Mouse (Mus musculus) stomach, embryonic 14.5 days (tissue): Measurements from ENCODE around the gene Negr1. TPM values are rescaled to one million over a fixed set of nuclear protein-coding genes. Genes with fewer than 3 reads are reported as not detected.

ENCODE experiments used
- ATAC-seq: fragments of 200-750 bp; cut with Nextera tagmentation; 2 replicates; pipeline ENCODE4 v1.8.0; 2017; ENCODE audit warnings: low read depth, moderate TSS enrichment; ENCODE audit not compliant: insufficient number of reproducible peaks, insufficient read depth, low FRiP score
- H3K27ac ChIP-seq: fragments of 300-500 bp; sonication (generic); 2 replicates; pipeline ENCODE4 v1.5.1; 2014; ENCODE audit warnings: mild to moderate bottlenecking, low read length, moderate library complexity, mixed read lengths
- H3K27me3 ChIP-seq: fragments of 300-500 bp; sonication (generic); 2 replicates; pipeline ENCODE4 v1.6.1; 2014; ENCODE audit warnings: low read length, control low read depth, mixed read lengths; ENCODE audit not compliant: control insufficient read depth, insufficient read depth
- H3K36me3 ChIP-seq: fragments of 300-500 bp; sonication (generic); 2 replicates; pipeline ENCODE4 v1.6.1; 2014; ENCODE audit warnings: mild to moderate bottlenecking, control low read depth, low read length, moderate library complexity, mixed read lengths; ENCODE audit not compliant: control insufficient read depth, insufficient read depth
- H3K4me1 ChIP-seq: fragments of 300-500 bp; sonication (generic); 2 replicates; pipeline ENCODE4 v1.6.1; 2014; ENCODE audit warnings: low read length, control low read depth, mixed read lengths; ENCODE audit not compliant: control insufficient read depth, insufficient read depth
- H3K4me2 ChIP-seq: fragments of 300-500 bp; sonication (generic); replicated peaks from 2 replicates; pipeline ENCODE4 v1.6.1; 2014; ENCODE audit warnings: low read depth, low read length, control low read depth
- H3K4me3 ChIP-seq: fragments of 300-500 bp; sonication (generic); 2 replicates; pipeline ENCODE4 v1.5.1; 2014; ENCODE audit warnings: low read depth, low read length, control low read depth
- H3K9ac ChIP-seq: fragments of 300-500 bp; sonication (generic); replicated peaks from 2 replicates; pipeline ENCODE4 v1.6.1; 2014; ENCODE audit warnings: low read depth, mild to moderate bottlenecking, control low read depth, low read length, moderate library complexity, mixed read lengths
- H3K9me3 ChIP-seq: fragments of 300-500 bp; sonication (generic); 2 replicates; pipeline ENCODE4 v1.6.1; 2016; ENCODE audit warnings: low read depth, low read length, control low read depth; ENCODE audit not compliant: control insufficient read depth
- WGBS: fragments of 180-500 bp; shearing (Covaris S2); extraction: QIAGEN DNeasy Blood & Tissue Kit; methylation state at CpG from one replicate; pipeline ENCODE4 v1.1.7; 2014; 5-methylcytosine and 5-hydroxymethylcytosine counted together
- polyA plus RNA-seq: library from polyadenylated mRNA; unstranded; fragments of >200 nt; fragmentation: Nextera tagmentation; extraction: Ambion mirVana; gene quantifications from 2 replicates; pipeline ENCODE4 v1.2.1, GENCODE M21; 2014

Negr1 gene
- polyA plus RNA-seq, 1 experiment from 2014 or later: 9.8 TPM

DNA sequence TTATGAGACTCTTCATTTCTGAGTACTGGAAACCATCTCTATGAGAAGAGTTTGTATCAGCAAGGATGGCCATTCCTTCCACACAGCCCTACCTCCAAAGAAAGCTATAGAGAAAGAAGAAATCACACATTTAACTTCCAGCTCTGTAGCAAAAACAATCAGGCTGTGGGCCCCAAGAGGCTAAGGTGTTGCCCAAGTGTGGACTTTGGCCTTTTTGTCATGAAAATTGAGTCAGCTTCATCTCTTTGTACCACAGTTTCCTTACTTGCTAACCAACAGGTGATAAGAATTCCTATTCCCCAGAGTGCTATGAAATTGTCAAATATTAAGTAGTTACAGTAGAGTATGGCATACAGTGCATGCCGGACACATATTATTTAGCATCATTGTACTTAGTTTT lies 369.9 kb downstream of the Negr1 start:
- H3K4me2 ChIP-seq: no peak overlapping the region
- H3K36me3 ChIP-seq: no peaks in the 10 kb centered on the region
- WGBS: 89% methylated on average over 1 of the region's 1 CpGs
- no peaks in the 10 kb centered on the region for H3K27me3 ChIP-seq
- ATAC-seq: no peak
- no peak overlapping the region for H3K4me3 ChIP-seq
- H3K9ac ChIP-seq: no peak overlapping the region
- H3K4me1 ChIP-seq: no peaks in the 10 kb centered on the region
- no peak overlapping the region for H3K27ac ChIP-seq
- H3K9me3 ChIP-seq: no peaks in the 10 kb centered on the region

DNA sequence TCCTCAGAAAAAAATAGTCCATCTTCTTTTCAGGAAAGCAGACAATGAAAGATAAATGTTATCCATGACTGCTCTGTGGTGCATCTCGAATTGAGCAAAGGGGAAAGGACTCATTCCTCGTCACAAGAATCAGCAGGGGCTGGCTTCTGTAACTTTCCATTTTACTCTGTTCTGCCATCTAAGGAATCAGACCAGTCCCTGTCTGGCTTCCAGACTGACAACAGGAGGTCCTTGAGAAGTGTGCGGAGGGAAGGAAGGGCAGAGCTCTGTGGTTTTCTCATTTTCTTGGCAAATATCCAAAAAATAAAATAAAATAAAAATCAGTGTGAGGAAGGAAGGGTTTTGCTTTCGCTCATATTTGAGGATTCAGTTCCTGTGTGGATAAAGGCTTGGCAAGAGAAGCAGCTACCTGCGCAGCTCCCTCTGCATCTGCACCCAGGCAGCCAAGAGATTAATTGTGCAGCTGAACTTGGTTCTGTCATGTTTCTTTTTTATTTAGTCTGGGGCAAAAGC lies 373.2 kb downstream of the Negr1 start:
- Histone ChIP-seq H3K27ac (no peak overlapping the region), H3K4me3 (no peak overlapping the region), H3K4me1 (no peaks in the 10 kb centered on the region), H3K9me3 (no peaks in the 10 kb centered on the region), H3K9ac (no peak overlapping the region), H3K36me3 (no peaks in the 10 kb centered on the region), H3K27me3 (no peaks in the 10 kb centered on the region), H3K4me2 (no peak overlapping the region)
- no peak for ATAC-seq
- 58% methylated on average over 5 of the region's 5 CpGs for WGBS

DNA sequence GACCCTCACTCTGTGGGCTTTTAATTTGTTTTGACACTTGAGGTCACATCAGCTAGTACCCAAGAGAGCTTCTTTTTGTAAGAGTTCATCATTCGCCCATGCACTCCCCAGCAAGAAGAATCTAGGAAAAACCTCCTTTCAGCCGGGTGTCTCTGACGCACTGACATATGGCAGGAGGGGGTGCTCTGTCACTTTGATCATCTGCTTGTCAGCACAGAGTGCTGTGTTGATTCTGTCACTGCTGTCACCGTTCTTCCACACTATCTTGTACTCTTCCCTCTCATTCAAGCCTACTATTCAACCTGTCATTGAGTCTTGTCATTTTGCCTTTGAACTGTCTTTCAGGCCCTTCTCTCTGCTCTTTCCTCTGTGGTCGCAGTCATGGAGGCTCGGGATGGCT lies 385.8 kb downstream of the Negr1 start:
- 70% methylated on average over 6 of the region's 6 CpGs for WGBS
- no peak for ATAC-seq

DNA sequence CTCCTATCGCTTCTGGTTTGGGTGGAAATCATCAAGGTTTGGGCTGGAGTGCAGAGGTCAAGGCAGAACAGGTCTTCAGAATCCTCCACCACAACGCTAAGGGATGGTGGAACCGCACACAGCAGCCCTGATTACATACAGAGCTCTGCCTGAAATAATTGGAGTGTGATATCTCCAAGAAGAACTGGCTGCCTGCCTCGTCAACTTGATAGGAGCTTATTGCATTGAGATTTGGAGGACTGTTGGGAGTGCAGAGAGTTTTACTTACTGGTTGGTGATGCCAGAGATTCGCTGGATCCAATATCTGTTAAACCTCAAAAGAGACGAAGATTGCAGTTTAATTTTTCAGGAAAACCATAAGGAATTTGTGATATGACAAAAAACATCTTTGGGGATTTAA lies 391.4 kb downstream of the Negr1 start:
- WGBS: 69% methylated on average over 6 of the region's 6 CpGs
- no peak for ATAC-seq
- Histone ChIP-seq H3K27me3 (no peaks in the 10 kb centered on the region), H3K4me2 (no peak overlapping the region), H3K9me3 (no peaks in the 10 kb centered on the region), H3K27ac (no peak overlapping the region), H3K36me3 (no peaks in the 10 kb centered on the region), H3K4me3 (no peak overlapping the region), H3K9ac (no peak overlapping the region), H3K4me1 (no peaks in the 10 kb centered on the region)

More for the DNA sequence above, 385.8 kb downstream of the Negr1 start:
- Histone ChIP-seq H3K9ac (no peak overlapping the region), H3K27me3 (no peaks in the 10 kb centered on the region), H3K36me3 (no peaks in the 10 kb centered on the region), H3K27ac (no peak overlapping the region), H3K4me3 (no peak overlapping the region), H3K9me3 (no peaks in the 10 kb centered on the region), H3K4me2 (no peak overlapping the region), H3K4me1 (no peaks in the 10 kb centered on the region)

DNA sequence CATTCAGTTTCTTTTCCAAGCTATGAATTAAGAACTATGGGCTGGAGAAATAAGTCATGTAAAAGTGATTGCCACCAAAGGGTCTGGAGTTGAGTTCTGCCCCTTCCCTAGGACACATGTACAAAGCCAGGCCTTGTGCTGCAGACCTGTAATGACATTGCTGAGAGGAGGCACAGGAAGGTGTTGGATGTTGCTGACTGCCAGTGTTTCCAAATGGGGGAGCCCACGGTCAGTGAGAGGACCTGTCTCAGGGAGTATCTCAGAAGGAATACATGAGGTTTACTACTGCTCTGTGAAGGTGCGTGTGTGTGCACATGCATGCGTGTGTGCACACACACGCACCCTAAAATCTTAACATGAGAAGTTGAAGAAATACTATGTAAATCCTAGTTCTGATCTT lies 393.5 kb downstream of the Negr1 start:
- 85% methylated on average over 4 of the region's 4 CpGs for WGBS
- no peaks in the 10 kb centered on the region for H3K4me1 ChIP-seq
- H3K36me3 ChIP-seq: no peaks in the 10 kb centered on the region
- H3K4me2 ChIP-seq: no peak overlapping the region
- no peaks in the 10 kb centered on the region for H3K9me3 ChIP-seq
- H3K9ac ChIP-seq: no peak overlapping the region
- H3K4me3 ChIP-seq: no peak overlapping the region
- no peaks in the 10 kb centered on the region for H3K27me3 ChIP-seq
- no peak for ATAC-seq
- H3K27ac ChIP-seq: no peak overlapping the region

DNA sequence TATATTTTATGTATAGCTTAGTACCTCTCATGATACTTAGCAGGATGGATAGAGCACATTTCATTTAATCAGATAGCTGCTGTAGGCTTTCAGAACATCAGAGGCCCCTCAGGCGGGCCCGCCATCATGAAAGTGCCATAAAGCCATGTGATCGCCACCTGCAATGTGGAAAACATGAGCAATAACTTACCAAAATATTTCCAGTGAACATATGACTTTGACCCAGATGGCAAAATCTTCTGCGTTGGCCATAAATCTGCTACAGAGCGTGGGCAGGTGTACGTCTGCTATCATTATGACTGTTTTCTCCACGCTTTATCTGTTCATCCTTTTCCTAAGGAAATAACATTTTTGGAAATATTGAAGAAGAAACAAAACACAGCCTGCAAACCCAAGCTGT lies 397.0 kb downstream of the Negr1 start:
- ATAC-seq: no peak
- H3K9me3 ChIP-seq: no peaks in the 10 kb centered on the region
- H3K36me3 ChIP-seq: no peaks in the 10 kb centered on the region
- H3K27ac ChIP-seq: no peak overlapping the region
- no peak overlapping the region for H3K4me3 ChIP-seq
- H3K4me1 ChIP-seq: no peaks in the 10 kb centered on the region
- H3K9ac ChIP-seq: no peak overlapping the region
- no peaks in the 10 kb centered on the region for H3K27me3 ChIP-seq
- 91% methylated on average over 7 of the region's 7 CpGs for WGBS
- H3K4me2 ChIP-seq: no peak overlapping the region

DNA sequence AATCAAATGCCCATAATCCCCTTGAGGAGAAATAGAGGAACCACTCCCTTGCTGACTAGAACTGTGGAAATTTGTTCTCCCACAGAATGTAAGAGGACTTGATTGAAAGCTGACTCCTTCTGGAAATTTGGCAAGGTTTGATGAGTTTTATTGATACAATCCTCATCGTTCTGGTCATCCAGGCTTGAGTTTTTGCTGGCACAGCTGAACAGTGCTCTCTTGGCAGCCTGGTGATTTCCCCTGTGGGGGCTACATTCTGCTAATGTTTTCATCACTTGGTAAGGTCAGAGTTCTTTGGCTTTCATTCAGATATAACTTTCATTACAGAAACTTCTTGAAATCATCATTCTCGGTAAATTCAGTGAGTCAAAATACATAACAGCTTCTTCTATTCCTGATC lies 407.2 kb downstream of the Negr1 start:
- 85% methylated on average over 2 of the region's 2 CpGs for WGBS
- no peak overlapping the region for H3K4me2 ChIP-seq
- ATAC-seq: no peak

DNA sequence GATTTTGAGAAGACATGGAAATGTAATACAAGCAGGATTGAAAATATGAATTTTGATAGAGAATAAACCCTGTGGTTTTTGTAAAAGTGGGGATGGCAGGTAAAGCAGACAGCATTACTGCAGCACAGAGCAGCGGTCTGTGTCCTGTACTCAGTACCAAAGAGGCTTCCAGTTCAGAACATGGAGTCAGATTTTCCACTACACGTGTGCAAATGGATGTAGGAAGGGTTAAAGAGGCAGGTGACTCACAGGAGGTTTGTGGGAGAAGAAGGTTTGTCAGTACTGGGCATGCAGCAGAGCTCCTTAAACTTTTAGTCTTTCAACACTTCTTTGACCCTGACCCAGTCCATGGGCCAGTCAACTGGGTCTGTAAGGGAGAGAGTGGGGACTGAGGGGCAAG lies 409.5 kb downstream of the Negr1 start:
- no peak overlapping the region for H3K4me3 ChIP-seq
- WGBS: 73% methylated on average over 2 of the region's 2 CpGs
- no peak for ATAC-seq
- no peaks in the 10 kb centered on the region for H3K27me3 ChIP-seq
- H3K9me3 ChIP-seq: no peaks in the 10 kb centered on the region
- no peaks in the 10 kb centered on the region for H3K36me3 ChIP-seq
- H3K4me1 ChIP-seq: no peaks in the 10 kb centered on the region
- H3K9ac ChIP-seq: no peak overlapping the region
- no peak overlapping the region for H3K4me2 ChIP-seq
- no peak overlapping the region for H3K27ac ChIP-seq

More for the DNA sequence above, 407.2 kb downstream of the Negr1 start:
- H3K27ac ChIP-seq: no peak overlapping the region
- H3K9me3 ChIP-seq: no peaks in the 10 kb centered on the region
- H3K4me1 ChIP-seq: no peaks in the 10 kb centered on the region
- H3K9ac ChIP-seq: no peak overlapping the region
- H3K36me3 ChIP-seq: no peaks in the 10 kb centered on the region
- no peak overlapping the region for H3K4me3 ChIP-seq
- H3K27me3 ChIP-seq: no peaks in the 10 kb centered on the region

DNA sequence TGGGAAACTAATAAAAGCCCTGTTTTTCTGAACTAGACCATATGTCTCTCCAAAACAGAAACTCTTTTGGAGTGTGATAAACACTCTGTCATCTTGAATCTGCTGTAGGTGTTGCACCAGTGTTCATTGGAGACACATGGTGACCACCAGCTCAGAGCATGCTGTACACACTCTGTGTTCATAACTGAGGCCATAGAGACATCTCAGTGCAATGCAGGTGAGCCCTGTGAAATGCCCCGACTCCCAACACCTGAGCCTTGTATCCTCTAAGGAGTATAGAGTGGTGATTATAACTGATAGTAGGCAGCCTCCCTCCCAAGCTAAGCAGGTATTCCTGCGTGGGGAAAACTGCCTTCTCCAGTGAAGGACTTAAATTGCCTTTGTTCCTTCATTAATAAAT lies 415.2 kb downstream of the Negr1 start:
- no peak for ATAC-seq
- no peak overlapping the region for H3K27ac ChIP-seq
- no peak overlapping the region for H3K4me2 ChIP-seq
- H3K27me3 ChIP-seq: no peaks in the 10 kb centered on the region
- 56% methylated on average over 2 of the region's 2 CpGs for WGBS
- H3K9ac ChIP-seq: no peak overlapping the region
- H3K36me3 ChIP-seq: no peaks in the 10 kb centered on the region
- no peak overlapping the region for H3K4me3 ChIP-seq
- no peaks in the 10 kb centered on the region for H3K4me1 ChIP-seq
- no peaks in the 10 kb centered on the region for H3K9me3 ChIP-seq
